Mouse (Mus musculus): ENCODE results near the gene Plekhb2. TPM values are rescaled to one million over a fixed set of nuclear protein-coding genes. Genes with fewer than 3 reads are reported as not detected.

Gene Plekhb2
- total RNA-seq, 1 experiment from 2014 or later, result 27.1 TPM

GRCm38 (mm10) chr1:34828528-34829294 lies 21.1 kb upstream of the Plekhb2 start:
- no peak for ATAC-seq (ENCODE audit: extremely low read depth, insufficient number of reproducible peaks, low FRiP score, poor library complexity, severe bottlenecking)

- no peak for ATAC-seq (ENCODE audit: extremely low read depth, insufficient number of reproducible peaks, low FRiP score, poor library complexity, severe bottlenecking)
Measured at GRCm38 (mm10) chr1:34830934-34831333, 18.8 kb upstream of the Plekhb2 start.

- ATAC-seq (ENCODE audit: extremely low read depth, insufficient number of reproducible peaks, low FRiP score, poor library complexity, severe bottlenecking), result no peak
Measured at GRCm38 (mm10) chr1:34831381-34831780, 18.4 kb upstream of the Plekhb2 start.

- no peak for ATAC-seq (ENCODE audit: extremely low read depth, insufficient number of reproducible peaks, low FRiP score, poor library complexity, severe bottlenecking)
Measured at GRCm38 (mm10) chr1:34834904-34835303, 14.9 kb upstream of the Plekhb2 start.

GRCm38 (mm10) chr1:34837951-34838689 lies 11.7 kb upstream of the Plekhb2 start:
- peak; percentile 36; the same call in 1 of the 2 replicates for ATAC-seq (ENCODE audit: extremely low read depth, insufficient number of reproducible peaks, low FRiP score, poor library complexity, severe bottlenecking)

- peak; percentile 33; the same call in 1 of the 2 replicates for ATAC-seq (ENCODE audit: extremely low read depth, insufficient number of reproducible peaks, low FRiP score, poor library complexity, severe bottlenecking)
Measured at GRCm38 (mm10) chr1:34839241-34839640, 10.5 kb upstream of the Plekhb2 start.

- no peak for ATAC-seq (ENCODE audit: extremely low read depth, insufficient number of reproducible peaks, low FRiP score, poor library complexity, severe bottlenecking)
Measured at GRCm38 (mm10) chr1:34841709-34842388, 7.9 kb upstream of the Plekhb2 start.

GRCm38 (mm10) chr1:34842389-34842861 lies 7.4 kb upstream of the Plekhb2 start:
- ATAC-seq (ENCODE audit: extremely low read depth, insufficient number of reproducible peaks, low FRiP score, poor library complexity, severe bottlenecking), result peak; percentile 39

GRCm38 (mm10) chr1:34842887-34843618 lies 6.7 kb upstream of the Plekhb2 start, which contains the start of gene Fam168b:
Gene Fam168b, minus strand, starts transcription at chr1:34843065.
- peak; percentile 73 for ATAC-seq (ENCODE audit: extremely low read depth, insufficient number of reproducible peaks, low FRiP score, poor library complexity, severe bottlenecking)

GRCm38 (mm10) chr1:34847070-34847469 lies 2.7 kb upstream of the Plekhb2 start:
- no peak for ATAC-seq (ENCODE audit: extremely low read depth, insufficient number of reproducible peaks, low FRiP score, poor library complexity, severe bottlenecking)

GRCm38 (mm10) chr1:34850343-34851136 lies 764 bp downstream of the Plekhb2 start:
- ATAC-seq (ENCODE audit: extremely low read depth, insufficient number of reproducible peaks, low FRiP score, poor library complexity, severe bottlenecking), result no peak

- no peak for ATAC-seq (ENCODE audit: extremely low read depth, insufficient number of reproducible peaks, low FRiP score, poor library complexity, severe bottlenecking)
Measured at GRCm38 (mm10) chr1:34851562-34851961, 1.8 kb downstream of the Plekhb2 start.

GRCm38 (mm10) chr1:34852116-34852878 lies 2.5 kb downstream of the Plekhb2 start:
- no peak for ATAC-seq (ENCODE audit: extremely low read depth, insufficient number of reproducible peaks, low FRiP score, poor library complexity, severe bottlenecking)

GRCm38 (mm10) chr1:34853786-34854185 lies 4.0 kb downstream of the Plekhb2 start:
- ATAC-seq (ENCODE audit: extremely low read depth, insufficient number of reproducible peaks, low FRiP score, poor library complexity, severe bottlenecking), result no peak

- no peak for ATAC-seq (ENCODE audit: extremely low read depth, insufficient number of reproducible peaks, low FRiP score, poor library complexity, severe bottlenecking)
Measured at GRCm38 (mm10) chr1:34855056-34855739, 5.4 kb downstream of the Plekhb2 start.

- ATAC-seq (ENCODE audit: extremely low read depth, insufficient number of reproducible peaks, low FRiP score, poor library complexity, severe bottlenecking), result peak; percentile 88
Measured at GRCm38 (mm10) chr1:34858671-34859070, 8.9 kb downstream of the Plekhb2 start.

- no peak for ATAC-seq (ENCODE audit: extremely low read depth, insufficient number of reproducible peaks, low FRiP score, poor library complexity, severe bottlenecking)
Measured at GRCm38 (mm10) chr1:34859761-34860160, 10.0 kb downstream of the Plekhb2 start.

All from neutrophil, adult 5-6 weeks (primary cell).